Mouse (Mus musculus) brain, adult 2 months (tissue): ENCODE data around the gene Hs3st2.

ENCODE experiments used
- DNase-seq: peaks from one replicate; pipeline ENCODE4 v3.0.0; 2011; ENCODE audit warnings: low read depth, low spot score

The Hs3st2 gene

GRCm38 (mm10) chr7:121549329-121550022 is 157.8 kb downstream of the Hs3st2 start:
- DNase-seq, result peak; percentile 40
